Mouse (Mus musculus) stomach, embryonic 16.5 days (tissue): Measurements from ENCODE around the gene Pcnp. TPM values are rescaled to one million over a fixed set of nuclear protein-coding genes. Genes with fewer than 3 reads are reported as not detected.

Experiments
- ATAC-seq: fragments of 200-750 bp; cut with Nextera tagmentation; 2 replicates; pipeline ENCODE4 v1.8.0; 2017; ENCODE audit warnings: moderate number of reproducible peaks, moderate TSS enrichment; ENCODE audit not compliant: insufficient read depth, low FRiP score
- H3K27ac ChIP-seq: fragments of 300-500 bp; sonication (generic); 2 replicates; pipeline ENCODE4 v1.5.1; 2014; ENCODE audit warnings: low read length
- H3K27me3 ChIP-seq: fragments of 300-500 bp; sonication (generic); 2 replicates; pipeline ENCODE4 v1.6.1; 2014; ENCODE audit warnings: low read length, control low read depth, mixed read lengths; ENCODE audit not compliant: control insufficient read depth, insufficient read depth
- H3K36me3 ChIP-seq: fragments of 300-500 bp; sonication (generic); 2 replicates; pipeline ENCODE4 v1.6.1; 2014; ENCODE audit warnings: low read length; ENCODE audit not compliant: control insufficient read depth, insufficient read depth
- H3K4me1 ChIP-seq: fragments of 300-500 bp; sonication (generic); 2 replicates; pipeline ENCODE4 v1.6.1; 2014; ENCODE audit warnings: low read length, control low read depth, mixed read lengths; ENCODE audit not compliant: control insufficient read depth, insufficient read depth
- H3K4me2 ChIP-seq: fragments of 300-500 bp; sonication (generic); 2 replicates; pipeline ENCODE4 v1.6.1; 2014; ENCODE audit warnings: low read depth, low read length, mixed read lengths
- H3K4me3 ChIP-seq: fragments of 300-500 bp; sonication (generic); replicated peaks from 2 replicates; pipeline ENCODE4 v1.5.1; 2014; ENCODE audit warnings: mild to moderate bottlenecking, low read length
- H3K9ac ChIP-seq: fragments of 300-500 bp; sonication (generic); 2 replicates; pipeline ENCODE4 v1.6.1; 2014; ENCODE audit warnings: low read length
- H3K9me3 ChIP-seq: fragments of 300-500 bp; sonication (generic); replicated peaks from 2 replicates; pipeline ENCODE4 v1.6.1; 2016; ENCODE audit warnings: low read length, control low read depth; ENCODE audit not compliant: control insufficient read depth
- WGBS: fragments of 180-500 bp; shearing (Covaris S2); extraction: QIAGEN DNeasy Blood & Tissue Kit; methylation state at CpG from one replicate; pipeline ENCODE4 v1.1.7; 2014; 5-methylcytosine and 5-hydroxymethylcytosine counted together
- polyA plus RNA-seq: library from polyadenylated mRNA; unstranded; fragments of >200 nt; fragmentation: Nextera tagmentation; extraction: Ambion mirVana; gene quantifications from 2 replicates; pipeline ENCODE4 v1.2.1, GENCODE M21; 2015

Gene Pcnp
- polyA plus RNA-seq, 1 experiment from 2014 or later, result 216 TPM

DNA sequence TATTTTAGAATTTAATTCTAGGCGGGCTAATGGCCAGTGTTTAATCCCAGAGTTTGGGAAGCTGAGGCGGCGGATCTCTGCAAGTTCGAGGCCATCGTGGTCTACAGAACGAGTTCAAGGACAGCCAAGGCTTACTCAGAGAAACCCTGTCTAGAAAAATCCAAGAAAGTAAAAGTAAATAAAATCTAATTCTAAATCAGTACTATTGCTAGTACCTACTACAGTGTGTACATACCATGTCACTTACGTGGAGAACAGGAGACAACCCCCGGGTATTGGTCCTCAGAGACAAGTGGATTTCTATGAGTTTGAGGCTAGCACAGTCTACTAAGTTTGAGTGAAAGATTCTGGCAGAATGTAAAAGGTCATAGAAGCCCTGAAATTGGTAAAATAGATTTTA is 8.6 kb upstream of the Pcnp start:
- Histone ChIP-seq H3K4me1 (peaks cover 8% of the 10 kb centered on the region), H3K4me2 (peak overlapping the region; percentile 79), H3K27ac (peak overlapping the region; percentile 94), H3K9me3 (no peaks in the 10 kb centered on the region), H3K27me3 (no peaks in the 10 kb centered on the region), H3K9ac (peak overlapping the region; percentile 96), H3K36me3 (peaks cover 8% of the 10 kb centered on the region; the same call in 1 of the 2 replicates), H3K4me3 (peak overlapping the region; percentile 96)
- 25% methylated on average over 8 of the region's 8 CpGs for WGBS
- peak; percentile 4; the same call in 1 of the 2 replicates for ATAC-seq

DNA sequence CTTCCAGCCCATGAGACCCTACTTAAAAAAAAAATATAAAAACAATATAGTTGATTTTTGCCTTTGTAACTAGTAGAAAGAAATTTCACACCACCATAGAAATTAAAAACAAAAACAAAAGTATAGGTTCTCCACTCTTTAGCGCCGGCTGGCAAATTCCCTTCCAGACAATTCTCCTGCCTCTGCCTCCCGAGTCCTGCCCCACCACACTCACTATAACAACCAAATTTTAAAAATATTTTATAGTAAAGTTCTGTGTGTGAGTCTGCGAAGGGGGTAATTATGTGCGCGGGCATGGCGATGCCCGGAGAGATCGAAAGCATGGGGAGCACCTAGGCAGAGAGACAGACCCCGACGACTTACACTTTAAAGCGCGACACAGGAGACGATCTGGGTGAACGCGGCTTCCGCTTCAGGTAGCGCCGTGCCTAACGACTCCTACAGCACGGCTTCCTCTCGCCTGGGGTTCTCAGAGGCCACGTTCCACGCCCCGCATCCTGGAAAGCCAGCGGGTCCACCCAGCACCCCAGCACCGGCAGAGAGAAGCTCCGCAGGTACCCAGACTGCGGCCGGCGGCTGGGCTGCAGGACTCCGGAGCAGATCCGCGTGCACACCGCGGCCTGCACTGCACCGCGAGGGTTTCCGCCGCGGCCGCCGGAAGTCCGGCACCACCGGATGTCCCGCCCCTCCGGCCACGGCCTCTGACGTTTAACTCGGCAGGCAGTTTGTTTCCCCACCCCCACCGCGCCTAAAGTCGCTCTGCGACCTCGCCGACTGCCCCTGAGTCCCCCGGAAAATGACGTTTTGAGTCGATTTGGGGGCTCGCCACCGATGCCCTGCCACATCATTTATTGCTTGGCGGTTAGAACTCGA is 7.8 kb upstream of the Pcnp start, which contains the start of gene Trmt10c:
Trmt10c (minus strand) TSS at position 682 of the 873 bp plus-strand sequence.
- peak within 1 kb of the TSS; percentile 96 for H3K9ac ChIP-seq
- peaks cover 11% of the 10 kb centered on the region; the same call in 1 of the 2 replicates for H3K36me3 ChIP-seq
- H3K9me3 ChIP-seq, result no peaks in the 10 kb centered on the region
- whole genome bisulfite sequencing, result under 1% methylated on average over 63 of the region's 63 CpGs
- H3K4me1 ChIP-seq, result peaks cover 8% of the 10 kb centered on the region
- H3K4me2 ChIP-seq, result peak within 1 kb of the TSS; percentile 79
- H3K4me3 ChIP-seq, result peak within 1 kb of the TSS; percentile 96
- ATAC-seq, result peak; percentile 99
- H3K27ac ChIP-seq, result peak within 1 kb of the TSS; percentile 94
- no peaks in the 10 kb centered on the region for H3K27me3 ChIP-seq

DNA sequence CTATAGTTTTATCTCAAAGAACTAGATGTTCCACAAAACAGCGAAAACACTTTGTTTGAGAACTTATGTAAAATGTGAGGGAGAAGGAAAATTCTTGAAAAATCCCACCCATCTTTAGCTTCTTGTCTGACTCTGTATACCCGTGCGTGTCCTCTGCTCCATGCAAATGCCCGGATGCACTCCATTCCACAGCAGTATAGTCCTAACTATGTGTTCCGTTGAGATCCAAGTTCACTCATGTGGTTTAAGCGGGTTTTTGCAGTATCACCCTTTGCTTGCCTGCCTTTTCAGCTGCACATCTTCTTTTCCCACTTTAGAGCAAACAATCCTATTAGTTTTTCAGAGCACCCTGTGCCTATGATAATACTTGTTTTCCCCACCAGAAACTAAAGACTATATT is 7.0 kb upstream of the Pcnp start:
- Histone ChIP-seq H3K9ac (peak overlapping the region; percentile 96), H3K36me3 (peaks cover 15% of the 10 kb centered on the region; the same call in 1 of the 2 replicates), H3K27ac (no peak overlapping the region), H3K9me3 (no peaks in the 10 kb centered on the region), H3K27me3 (no peaks in the 10 kb centered on the region), H3K4me1 (peaks cover 8% of the 10 kb centered on the region), H3K4me3 (peak overlapping the region; percentile 96), H3K4me2 (peak overlapping the region; percentile 79)
- no peak for ATAC-seq
- WGBS, result 52% methylated on average over 6 of the region's 6 CpGs

DNA sequence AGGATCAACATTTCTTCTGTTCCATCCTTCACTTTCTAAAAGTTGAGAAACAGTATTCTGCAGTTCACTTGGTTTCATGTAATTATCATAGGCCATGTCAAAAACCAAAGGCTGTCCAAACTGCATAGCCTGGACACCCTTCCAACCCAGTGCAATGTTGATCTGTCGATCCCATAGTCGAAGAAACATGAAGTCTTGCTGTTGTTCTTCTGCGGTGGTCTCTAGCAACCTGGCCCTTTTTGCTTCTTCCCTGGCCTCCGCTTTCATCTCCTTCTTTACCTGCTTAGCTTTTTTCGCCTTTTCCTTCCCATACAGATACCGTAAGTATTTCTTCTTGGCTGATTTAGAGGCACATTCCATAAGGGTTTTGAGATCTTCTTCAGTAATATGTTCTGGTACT is 5.0 kb upstream of the Pcnp start:
- 98% methylated on average over 6 of the region's 6 CpGs for WGBS
- H3K4me1 ChIP-seq, result peaks cover 13% of the 10 kb centered on the region

DNA sequence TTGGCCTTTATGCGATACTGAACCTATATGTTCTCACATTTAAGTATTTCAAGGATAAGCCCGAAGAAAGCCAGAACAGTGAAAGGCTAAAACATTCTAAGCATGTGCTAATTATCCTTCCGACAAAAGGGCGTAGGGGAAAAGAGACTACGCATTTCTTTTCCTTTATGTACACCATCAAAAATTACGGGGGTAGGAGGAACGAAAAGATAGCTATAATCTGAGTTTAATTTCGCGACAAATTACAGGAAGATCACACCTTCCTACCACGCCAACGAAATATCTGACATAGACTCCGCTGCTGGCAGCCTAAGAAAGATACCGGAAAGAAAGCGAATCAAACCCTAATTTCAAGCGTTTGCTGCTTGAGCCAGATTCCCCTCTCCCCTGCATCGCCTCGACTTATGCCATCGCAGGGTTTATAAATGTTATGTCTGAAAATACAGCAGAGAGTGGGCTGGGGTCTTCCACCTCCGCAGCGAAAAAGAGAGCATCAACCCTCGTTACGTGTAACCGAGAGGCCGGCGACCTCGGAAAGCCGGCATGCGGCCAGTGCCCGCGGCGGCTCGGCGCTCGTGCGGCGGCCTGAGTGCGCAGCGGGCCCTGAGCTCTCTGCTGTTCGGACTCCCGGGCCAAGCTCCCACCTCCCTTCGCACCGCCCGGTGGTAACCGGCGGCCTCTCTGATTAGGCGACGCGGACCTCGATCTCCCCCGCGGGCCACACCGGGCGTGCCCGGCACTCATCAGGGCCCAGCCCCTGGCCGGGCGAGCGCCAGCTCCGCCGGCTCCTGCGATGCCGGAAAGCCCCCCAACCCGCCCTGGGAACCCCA is 602 bp downstream of the Pcnp start:
- Histone ChIP-seq H3K36me3 (peaks cover 15% of the 10 kb centered on the region; the same call in 1 of the 2 replicates), H3K4me3 (peak overlapping the region; percentile 90), H3K27ac (peak overlapping the region; percentile 90), H3K9me3 (no peaks in the 10 kb centered on the region), H3K4me1 (peaks cover 13% of the 10 kb centered on the region), H3K4me2 (peak overlapping the region; percentile 86), H3K9ac (peak overlapping the region; percentile 98), H3K27me3 (no peaks in the 10 kb centered on the region)
- WGBS, result under 1% methylated on average over 62 of the region's 62 CpGs
- peak; percentile 88 for ATAC-seq

More for the DNA sequence above, 5.0 kb upstream of the Pcnp start:
- ATAC-seq, result no peak
- Histone ChIP-seq H3K27ac (no peak overlapping the region), H3K27me3 (no peaks in the 10 kb centered on the region), H3K4me2 (no peak overlapping the region), H3K4me3 (no peak overlapping the region), H3K36me3 (peaks cover 15% of the 10 kb centered on the region; the same call in 1 of the 2 replicates), H3K9ac (no peak overlapping the region), H3K9me3 (no peaks in the 10 kb centered on the region)

DNA sequence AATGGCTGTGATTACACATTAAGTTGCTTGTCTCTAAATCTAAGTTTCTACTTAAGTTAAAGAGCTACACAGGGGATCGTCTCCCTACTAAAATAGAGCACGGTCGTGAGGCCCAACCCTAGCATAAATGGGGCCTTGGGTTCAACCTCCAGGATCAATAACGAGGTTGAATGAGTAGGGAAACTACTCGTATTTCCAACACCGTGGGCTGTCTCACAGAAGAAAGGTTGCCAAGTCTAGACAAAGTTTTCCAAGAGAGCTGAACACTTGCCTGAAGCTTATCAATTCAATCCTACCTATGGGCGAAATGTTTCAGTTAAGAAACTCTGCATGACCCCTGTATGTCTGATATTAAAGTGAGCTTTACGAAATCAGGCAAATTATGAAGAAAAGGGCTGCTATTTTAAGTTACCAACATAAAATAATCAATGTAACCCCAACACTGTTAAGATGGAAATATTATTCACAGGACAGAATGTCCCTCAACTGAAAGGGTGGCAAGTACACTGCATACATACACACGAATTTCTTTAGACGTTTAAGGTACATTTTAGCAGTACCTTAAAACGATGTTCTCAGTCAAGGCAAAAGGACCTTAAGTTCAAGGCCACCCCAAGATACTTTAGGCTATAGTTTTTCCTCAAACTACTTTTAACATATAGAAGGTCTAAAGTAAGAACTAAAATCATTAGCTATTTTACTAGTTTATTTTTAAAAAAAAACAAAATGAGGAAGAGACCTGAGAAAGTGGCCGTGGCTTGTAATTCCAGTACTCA is 1.5 kb downstream of the Pcnp start:
- WGBS, result 29% methylated on average over 12 of the region's 12 CpGs
- Histone ChIP-seq H3K4me2 (peak overlapping the region; percentile 86), H3K27me3 (no peaks in the 10 kb centered on the region), H3K9me3 (no peaks in the 10 kb centered on the region), H3K27ac (no peak overlapping the region), H3K9ac (peak overlapping the region; percentile 98), H3K4me3 (peak overlapping the region; percentile 90), H3K4me1 (peaks cover 13% of the 10 kb centered on the region), H3K36me3 (peaks cover 12% of the 10 kb centered on the region; the same call in 1 of the 2 replicates)
- ATAC-seq, result no peak

DNA sequence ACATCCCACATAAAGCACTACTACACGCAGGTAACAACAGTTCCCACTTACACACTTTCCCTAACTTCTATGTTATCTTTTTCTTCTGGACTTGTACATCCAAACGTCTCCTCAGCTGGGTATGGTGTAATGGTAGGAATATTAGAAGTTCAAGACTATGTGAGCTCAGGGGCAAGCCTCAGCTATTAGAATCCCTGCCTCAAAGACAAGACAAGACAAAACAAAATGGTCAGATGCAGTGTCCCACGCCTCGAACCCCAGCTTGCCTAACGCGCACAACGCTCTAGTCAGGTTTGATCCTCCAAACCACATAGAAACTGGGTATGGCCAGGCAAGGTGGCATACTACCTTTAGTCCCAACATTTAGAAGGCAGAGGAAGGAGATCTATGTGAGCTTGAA is 9.9 kb downstream of the Pcnp start:
- H3K36me3 ChIP-seq, result peaks cover 24% of the 10 kb centered on the region
- ATAC-seq, result no peak
- 95% methylated on average over 7 of the region's 7 CpGs for WGBS

DNA sequence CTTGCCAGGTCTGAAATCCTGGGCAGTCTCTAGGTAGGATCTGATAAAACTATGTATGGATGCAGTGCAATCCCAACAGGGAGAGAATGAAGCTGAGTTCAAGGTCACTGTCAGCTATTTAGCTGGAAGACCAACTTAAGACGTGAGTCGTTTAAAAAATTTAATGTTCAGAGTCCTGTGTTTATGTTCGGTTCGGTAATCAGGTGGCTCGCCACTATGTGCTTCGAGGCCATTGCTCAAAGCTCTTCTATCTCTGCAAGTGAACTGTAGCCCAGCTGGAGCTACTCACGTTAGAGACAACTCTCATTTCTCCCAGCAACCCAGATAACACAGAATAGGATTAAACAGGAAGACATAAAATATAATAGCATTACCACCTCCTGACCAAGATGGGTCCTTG is 15.5 kb downstream of the Pcnp start:
- no peak for ATAC-seq
- no peaks in the 10 kb centered on the region for H3K27me3 ChIP-seq
- peaks cover 18% of the 10 kb centered on the region for H3K36me3 ChIP-seq
- 58% methylated on average over 7 of the region's 7 CpGs for WGBS
- H3K4me1 ChIP-seq, result no peaks in the 10 kb centered on the region
- H3K9me3 ChIP-seq, result no peaks in the 10 kb centered on the region
- H3K9ac ChIP-seq, result no peak overlapping the region
- H3K27ac ChIP-seq, result no peak overlapping the region
- H3K4me2 ChIP-seq, result no peak overlapping the region
- no peak overlapping the region for H3K4me3 ChIP-seq

More for the DNA sequence above, 9.9 kb downstream of the Pcnp start:
- Histone ChIP-seq H3K9ac (no peak overlapping the region), H3K4me1 (no peaks in the 10 kb centered on the region), H3K4me3 (no peak overlapping the region), H3K27ac (no peak overlapping the region), H3K27me3 (no peaks in the 10 kb centered on the region), H3K9me3 (no peaks in the 10 kb centered on the region), H3K4me2 (no peak overlapping the region)
